In the genomic region with DNA sequence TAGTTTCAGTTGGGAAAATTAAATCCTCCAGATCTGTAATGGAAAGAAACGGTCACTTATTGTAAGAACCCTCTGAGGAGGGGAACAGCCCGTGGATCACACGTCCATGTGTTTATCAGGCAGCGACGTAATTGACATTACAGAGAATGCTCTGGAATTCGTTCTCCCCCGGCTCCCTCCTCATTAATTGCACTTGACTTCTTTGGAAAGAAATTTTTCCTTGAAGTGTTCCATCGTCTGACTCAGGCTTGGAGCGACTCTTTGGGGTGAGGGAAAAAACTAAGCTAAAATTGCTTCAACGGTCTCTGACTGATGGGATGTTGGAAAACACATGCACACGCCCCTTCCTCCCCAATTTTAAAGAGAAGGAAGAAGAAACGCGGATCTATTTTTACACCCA, we compare ENCODE assay signal across 16 mouse cellular contexts. TPM values are rescaled to one million over a fixed set of nuclear protein-coding genes. Genes with fewer than 3 reads are reported as not detected.
DNase-seq lines count a peak whose midpoint lies in the region; ATAC-seq and TF ChIP-seq lines count a peak whose summit lies in the region.
"Had no signal": no experiment of that assay in that cellular context is flagged by ENCODE, and none has a peak within 500 bp of the region (broad histone marks: within the 10 kb centered on the region; RNA-seq: fewer than 3 reads in every experiment).

No protein-coding gene starts in this region.

- no peaks in the 10 kb centered on the region for H3K36me3 ChIP-seq in lung, embryonic 14.5 days (ENCODE audit: insufficient read depth)
- H3K36me3 ChIP-seq in stomach, embryonic 15.5 days = no peaks in the 10 kb centered on the region
- H3K36me3 ChIP-seq: hindbrain, embryonic 10.5 days; midbrain, embryonic 10.5 days had no signal

- 0 out of 2 replicates have a peak, but pooled peaks cover 3% of the 10 kb centered on the region for H3K27me3 ChIP-seq in lung, embryonic 14.5 days (ENCODE audit: insufficient read depth, low read length)
- no peaks in the 10 kb centered on the region for H3K27me3 ChIP-seq in stomach, embryonic 15.5 days (replicated peaks)

- H3K4me3 ChIP-seq in lung, embryonic 14.5 days (ENCODE audit: low read depth, low read length) = no peak overlapping the region
- H3K4me3 ChIP-seq in stomach, embryonic 15.5 days (replicated peaks) = no peak overlapping the region
- H3K4me3 ChIP-seq: erythroblast, embryonic 14.5 days; hindbrain, embryonic 10.5 days; midbrain, embryonic 10.5 days; myocyte had no signal

- 0 out of 2 replicates have a peak, but pooled peaks cover 8% of the 10 kb centered on the region for H3K4me1 ChIP-seq in lung, embryonic 14.5 days (ENCODE audit: insufficient read depth)
- H3K4me1 ChIP-seq in stomach, embryonic 15.5 days = peaks cover 14% of the 10 kb centered on the region

- no peak for ATAC-seq in lung, embryonic 14.5 days (ENCODE audit: insufficient read depth)
- no peak for ATAC-seq in stomach, embryonic 15.5 days (ENCODE audit: insufficient read depth, low FRiP score, low read depth)

- no peaks in the 10 kb centered on the region for H3K9me3 ChIP-seq in lung, embryonic 14.5 days (ENCODE audit: low read depth, low read length)
- H3K9me3 ChIP-seq in stomach, embryonic 15.5 days = no peaks in the 10 kb centered on the region
- H3K9me3 ChIP-seq: hindbrain, embryonic 10.5 days; midbrain, embryonic 10.5 days had no signal

- H3K9ac ChIP-seq in lung, embryonic 14.5 days = no peak overlapping the region
- no peak overlapping the region for H3K9ac ChIP-seq in stomach, embryonic 15.5 days
- H3K9ac ChIP-seq: liver, embryonic 14.5 days had no signal

- no peak for TF ChIP-seq CTCF in lung, embryonic 14.5 days (IDR thresholded peaks at IDR 0.05; ENCODE audit: low read depth)

- H3K27ac ChIP-seq in lung, embryonic 14.5 days (ENCODE audit: low read depth) = no peak overlapping the region; the same call in 1 of the 2 replicates
- peak overlapping the region; percentile 79; the same call in 1 of the 2 replicates for H3K27ac ChIP-seq in stomach, embryonic 15.5 days
- H3K27ac ChIP-seq: hindbrain, embryonic 10.5 days; liver, embryonic 14.5 days; midbrain, embryonic 10.5 days had no signal

- peak; percentile 92 for DNase-seq in heart, adult 11 months
- DNase-seq in heart, postnatal 25 days (ENCODE audit: low spot score) = no peak
- DNase-seq in lung, embryonic 14.5 days = peak; percentile 63
- no peak for DNase-seq in lung, postnatal 25 days (ENCODE audit: low spot score)
- DNase-seq in heart, postnatal 10 days = peak; percentile 50 to 52
- DNase-seq in frontal cortex, adult 2 months (ENCODE audit: extremely low spot score in 1 of 2, low spot score in 1 of 2) = no peak
- DNase-seq in T-cell, adult 2 months (ENCODE audit: low spot score) = no peak
- DNase-seq: cerebellum, adult 11-12 months; kidney, adult 2 months; thymus, adult 2 months had no signal

- intact Hi-C loops in heart, postnatal 25 days (cut with DNase I) = no loop called here
- intact Hi-C loops in heart, postnatal 10 days (cut with DNase I) = no loop called here

- 24% methylated on average over 13 of the region's 13 CpGs for WGBS in lung, embryonic 14.5 days
- WGBS in stomach, embryonic 15.5 days = 28% methylated on average over 13 of the region's 13 CpGs

- H3K4me2 ChIP-seq in lung, embryonic 14.5 days = 0 out of 2 replicates have a peak overlapping the region, but pooled peaks have one; percentile 1
- H3K4me2 ChIP-seq in stomach, embryonic 15.5 days = no peak overlapping the region; the same call in 1 of the 2 replicates

RNA-seq across cellular contexts. Expression of gene Tlr5, which starts 31.7 kb away (rescaled TPM):
- total RNA-seq in heart, postnatal 25 days (2021) = 1 to 10 TPM; 1.2 to 1.3 TPM
- polyA plus RNA-seq in lung, embryonic 14.5 days (2014; fragmentation: Nextera tagmentation; extraction: Ambion mirVana) = 1.2 and 1.8 TPM in 2 replicates
- 1 to 10 TPM; 1.2 to 1.7 TPM for total RNA-seq in heart, postnatal 10 days (2021)
- polyA plus RNA-seq in stomach, embryonic 15.5 days (2015; fragmentation: Nextera tagmentation; extraction: Ambion mirVana) = 2.1 and 2.5 TPM in 2 replicates
- polyA plus RNA-seq in frontal cortex, adult 2 months (2012; rRNA removed) = 0.65 and 0.86 TPM in 2 replicates
- polyA plus RNA-seq: erythroblast, embryonic 14.5 days; myocyte had no signal

Comparison
In these comparisons a context has a peak if more than half of its experiments do, and no peak if none do; other contexts are left out.
1. DNase-seq: peak in heart, adult 11 months (single experiment), lung, embryonic 14.5 days (single experiment) and heart, postnatal 10 days (2 of 2); none in heart, postnatal 25 days (single experiment), lung, postnatal 25 days (single experiment), frontal cortex, adult 2 months (0 of 2) and T-cell, adult 2 months (single experiment).